Mouse (Mus musculus): Measurements from ENCODE around the gene Bola2.

- no peak for TF ChIP-seq SIN3A (IDR thresholded peaks at IDR 0.05; ENCODE audit: low read length)
- no peak for TF ChIP-seq USF1 (IDR thresholded peaks at IDR 0.05; ENCODE audit: low read depth, low read length)
- TF ChIP-seq CTCF (conservative IDR thresholded peaks at IDR 0.05 in 1 of 2, IDR thresholded peaks at IDR 0.05 in 1 of 2; ENCODE audit: low read depth in 2 of 2, low read length in 2 of 2) = no peak
- TF ChIP-seq POLR2A (IDR thresholded peaks at IDR 0.05; ENCODE audit: low read depth, low read length) = no peak
These were observed 22.4 kb downstream of the Bola2 start for GRCm38 (mm10) chr7:126717566-126717965.

All from CH12.LX (cell line).